Mouse (Mus musculus) forebrain, embryonic 15.5 days (tissue): ENCODE measurements around the gene Med16. TPM values are rescaled to one million over a fixed set of nuclear protein-coding genes. Genes with fewer than 3 reads are reported as not detected.

Source experiments
- ATAC-seq: fragments of 200-750 bp; cut with Nextera tagmentation; replicated peaks from 2 replicates; pipeline ENCODE4 v1.8.0; 2017; ENCODE audit warnings: mild to moderate bottlenecking, moderate TSS enrichment, moderate library complexity
- H3K27ac ChIP-seq: fragments of 300-500 bp; sonication (generic); replicated peaks from 2 replicates; pipeline ENCODE4 v1.5.1; 2015; ENCODE audit warnings: mild to moderate bottlenecking, inconsistent platforms
- H3K27me3 ChIP-seq: fragments of 300-500 bp; sonication (generic); 2 replicates; pipeline ENCODE4 v1.6.1; 2015; ENCODE audit warnings: inconsistent platforms
- H3K36me3 ChIP-seq: fragments of 300-500 bp; sonication (generic); 2 replicates; pipeline ENCODE4 v1.6.1; 2015; ENCODE audit warnings: mild to moderate bottlenecking, inconsistent platforms
- H3K4me1 ChIP-seq: fragments of 300-500 bp; sonication (generic); 2 replicates; pipeline ENCODE4 v1.6.1; 2015; ENCODE audit warnings: inconsistent platforms
- H3K4me2 ChIP-seq: fragments of 300-500 bp; sonication (generic); replicated peaks from 2 replicates; pipeline ENCODE4 v1.6.1; 2015; ENCODE audit warnings: mild to moderate bottlenecking, inconsistent platforms
- H3K4me3 ChIP-seq: fragments of 300-500 bp; sonication (generic); 2 replicates; pipeline ENCODE4 v1.5.1; 2015; ENCODE audit warnings: mild to moderate bottlenecking, inconsistent platforms
- H3K9ac ChIP-seq: fragments of 300-500 bp; sonication (generic); replicated peaks from 2 replicates; pipeline ENCODE4 v1.6.1; 2015; ENCODE audit warnings: mild to moderate bottlenecking, inconsistent platforms
- H3K9me3 ChIP-seq: fragments of 300-500 bp; sonication (generic); 2 replicates; pipeline ENCODE4 v1.6.1; 2016; ENCODE audit warnings: inconsistent platforms
- WGBS: fragments of 180-500 bp; shearing (Covaris S2); methylation state at CpG from one replicate; pipeline ENCODE4 v1.1.7; 2015; ENCODE audit warnings: mixed read lengths; 5-methylcytosine and 5-hydroxymethylcytosine counted together
- polyA plus RNA-seq: library from polyadenylated mRNA; unstranded; fragments of >200 nt; fragmentation: Nextera tagmentation; extraction: Ambion mirVana; gene quantifications from 2 replicates; pipeline ENCODE4 v1.2.1, GENCODE M21; 2015

Med16 gene
- polyA plus RNA-seq, 1 experiment from 2014 or later: 53.2 TPM

DNA sequence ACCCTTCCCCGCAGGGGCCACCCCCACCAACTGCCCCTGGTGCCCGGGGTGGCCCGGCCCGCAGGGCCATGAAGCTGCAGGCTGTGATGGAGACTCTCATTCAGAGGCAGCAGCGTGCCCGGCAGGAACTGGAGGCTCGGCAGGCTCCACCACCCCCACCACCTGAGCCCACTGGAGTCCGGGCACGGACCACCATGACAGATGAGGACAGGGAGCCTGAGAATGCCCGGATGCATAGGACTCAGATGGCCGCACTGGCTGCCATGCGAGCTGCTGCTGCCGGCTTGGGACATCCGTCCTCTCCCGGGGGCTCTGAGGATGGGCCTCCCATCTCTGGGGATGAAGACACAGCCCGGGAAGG, 22.1 kb upstream of the Med16 start:
- Histone ChIP-seq H3K4me3 (no peak overlapping the region), H3K4me1 (peaks cover 46% of the 10 kb centered on the region), H3K4me2 (no peak overlapping the region), H3K27me3 (no peaks in the 10 kb centered on the region), H3K9me3 (no peaks in the 10 kb centered on the region), H3K36me3 (peaks cover 5% of the 10 kb centered on the region; the same call in 1 of the 2 replicates), H3K27ac (no peak overlapping the region), H3K9ac (no peak overlapping the region)
- 88% methylated on average over 16 of the region's 16 CpGs for WGBS
- no peak for ATAC-seq

DNA sequence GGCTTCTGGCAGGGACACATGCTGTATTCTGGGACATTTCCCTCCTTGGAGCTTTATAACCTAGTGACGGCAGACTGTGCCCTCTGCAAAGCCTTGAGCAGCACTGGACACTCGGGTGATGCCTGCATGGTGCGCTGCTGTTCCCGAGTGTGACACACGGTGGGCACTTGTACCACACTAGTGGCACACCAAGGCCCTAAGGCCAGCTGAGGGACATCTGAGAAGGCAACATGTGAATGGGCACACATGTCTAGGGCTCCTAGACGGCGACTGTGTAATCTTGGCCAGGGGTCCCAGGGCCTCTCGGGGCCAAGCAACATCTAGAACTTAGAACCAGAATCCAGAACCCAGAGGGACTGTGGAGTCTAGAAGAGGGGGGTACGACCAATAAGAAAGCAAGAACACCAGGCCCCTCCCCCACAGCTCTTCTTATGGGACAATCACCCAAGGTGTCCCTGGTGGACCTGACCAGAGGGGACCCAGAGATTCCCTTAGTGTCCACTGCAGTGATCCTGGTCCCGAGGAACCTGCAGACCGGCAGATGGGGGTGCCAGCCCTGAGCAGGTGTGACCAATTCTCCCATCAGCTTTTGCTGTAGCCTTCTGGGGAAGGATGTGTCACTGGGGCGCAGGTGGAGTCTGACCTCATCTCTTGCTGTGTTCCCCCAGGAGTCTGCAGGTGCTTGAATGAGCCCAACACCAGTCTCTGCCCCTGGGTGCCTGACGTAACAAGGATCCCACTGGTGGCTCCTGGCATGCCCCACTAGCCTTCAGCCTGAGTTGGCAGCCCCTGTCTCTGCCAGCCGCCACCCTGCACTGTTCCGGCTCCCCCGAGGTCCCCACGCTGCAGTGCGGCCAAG, 21.5 kb upstream of the Med16 start:
- Histone ChIP-seq H3K27me3 (no peaks in the 10 kb centered on the region), H3K9ac (no peak overlapping the region), H3K9me3 (no peaks in the 10 kb centered on the region), H3K4me3 (no peak overlapping the region), H3K27ac (no peak overlapping the region), H3K36me3 (peaks cover 5% of the 10 kb centered on the region; the same call in 1 of the 2 replicates), H3K4me2 (no peak overlapping the region), H3K4me1 (peaks cover 51% of the 10 kb centered on the region)
- no peak for ATAC-seq
- 86% methylated on average over 18 of the region's 18 CpGs for WGBS

DNA sequence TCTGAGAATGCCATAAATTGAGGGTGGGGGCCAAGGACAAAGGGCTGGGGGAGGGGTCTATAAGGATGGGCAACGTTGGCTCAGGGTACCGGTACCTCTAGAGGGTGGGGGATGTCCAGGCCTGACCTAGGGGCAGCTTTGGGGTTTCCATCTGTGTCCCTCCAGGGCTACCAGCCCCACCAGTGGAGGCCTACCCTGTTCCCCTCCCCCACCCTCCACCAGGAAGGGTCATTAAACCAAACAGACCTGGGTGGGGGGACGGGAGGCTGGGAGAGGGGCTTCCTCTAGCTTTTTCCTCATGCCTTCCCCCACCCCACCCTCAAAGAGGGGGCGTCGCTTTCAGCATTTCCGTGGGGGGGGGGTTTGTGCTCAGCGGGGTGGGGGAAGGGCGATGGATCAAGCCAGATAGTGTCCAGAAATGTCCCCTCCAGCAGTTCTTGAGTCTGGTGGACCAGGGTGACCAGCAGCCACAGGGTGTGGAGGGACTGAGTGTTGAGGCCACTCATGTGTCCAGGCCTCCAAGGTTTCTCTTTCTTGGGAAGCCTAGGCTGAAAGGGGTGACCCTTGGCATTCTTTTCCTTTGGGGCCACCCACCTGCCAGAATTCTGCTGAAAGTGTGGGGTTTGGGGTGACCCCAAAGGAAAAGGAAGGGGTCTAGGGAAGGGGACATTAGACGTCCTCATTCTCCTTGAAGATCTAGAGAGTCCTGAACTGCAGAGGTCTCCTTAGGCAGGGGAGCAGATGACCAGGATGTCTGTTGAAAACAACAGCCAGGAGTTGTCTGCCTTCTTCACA, 20.4 kb upstream of the Med16 start:
- ATAC-seq: no peak
- peak overlapping the region; percentile 97 for H3K4me3 ChIP-seq
- H3K9me3 ChIP-seq: no peaks in the 10 kb centered on the region
- H3K4me1 ChIP-seq: peaks cover 44% of the 10 kb centered on the region
- H3K9ac ChIP-seq: peak overlapping the region; percentile 37
- WGBS: 35% methylated on average over 9 of the region's 9 CpGs
- peak overlapping the region; percentile 93 for H3K4me2 ChIP-seq
- H3K27me3 ChIP-seq: no peaks in the 10 kb centered on the region
- peak overlapping the region; percentile 62 for H3K27ac ChIP-seq
- H3K36me3 ChIP-seq: peaks cover 5% of the 10 kb centered on the region; the same call in 1 of the 2 replicates

DNA sequence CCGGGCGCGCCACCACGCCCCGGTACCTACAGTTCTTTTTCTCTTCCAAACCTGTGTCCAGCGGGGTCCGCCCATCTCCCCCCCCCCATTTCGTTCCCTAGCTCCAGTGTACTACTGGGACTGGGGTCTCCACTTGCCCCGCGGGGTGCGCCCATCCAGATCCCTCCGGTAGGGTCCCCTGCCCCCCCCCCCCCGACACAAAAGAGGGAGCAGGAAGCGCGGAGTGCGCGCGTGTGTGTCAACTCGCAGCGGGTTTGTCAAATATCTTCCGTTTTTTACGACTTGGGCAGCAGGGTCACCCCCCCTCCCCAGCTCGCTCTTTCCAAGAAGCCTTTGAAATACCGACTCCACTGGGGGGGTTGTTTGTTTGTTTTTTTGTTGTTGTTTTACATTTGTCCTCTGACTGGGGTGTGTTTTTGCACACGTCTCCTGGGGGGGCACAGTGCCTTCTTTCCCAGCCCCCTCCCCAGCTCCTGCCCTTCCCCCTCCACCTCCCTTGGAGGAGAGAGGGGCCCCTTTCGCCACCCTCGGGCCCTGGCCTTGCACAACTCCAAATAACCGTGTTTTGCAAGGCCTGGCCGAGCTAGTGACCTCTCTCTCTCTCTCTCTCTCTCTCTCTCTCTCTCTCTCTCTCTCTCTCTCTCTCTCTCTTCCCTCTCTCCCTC, 19.4 kb upstream of the Med16 start:
- 2% methylated on average over 28 of the region's 29 CpGs for WGBS
- peaks cover 5% of the 10 kb centered on the region; the same call in 1 of the 2 replicates for H3K36me3 ChIP-seq
- H3K4me1 ChIP-seq: peaks cover 39% of the 10 kb centered on the region
- H3K4me2 ChIP-seq: peak overlapping the region; percentile 93
- H3K27me3 ChIP-seq: peaks cover 6% of the 10 kb centered on the region
- ATAC-seq: no peak
- H3K27ac ChIP-seq: peak overlapping the region; percentile 90
- peak overlapping the region; percentile 85 for H3K9ac ChIP-seq
- H3K9me3 ChIP-seq: no peaks in the 10 kb centered on the region
- H3K4me3 ChIP-seq: peak overlapping the region; percentile 97

DNA sequence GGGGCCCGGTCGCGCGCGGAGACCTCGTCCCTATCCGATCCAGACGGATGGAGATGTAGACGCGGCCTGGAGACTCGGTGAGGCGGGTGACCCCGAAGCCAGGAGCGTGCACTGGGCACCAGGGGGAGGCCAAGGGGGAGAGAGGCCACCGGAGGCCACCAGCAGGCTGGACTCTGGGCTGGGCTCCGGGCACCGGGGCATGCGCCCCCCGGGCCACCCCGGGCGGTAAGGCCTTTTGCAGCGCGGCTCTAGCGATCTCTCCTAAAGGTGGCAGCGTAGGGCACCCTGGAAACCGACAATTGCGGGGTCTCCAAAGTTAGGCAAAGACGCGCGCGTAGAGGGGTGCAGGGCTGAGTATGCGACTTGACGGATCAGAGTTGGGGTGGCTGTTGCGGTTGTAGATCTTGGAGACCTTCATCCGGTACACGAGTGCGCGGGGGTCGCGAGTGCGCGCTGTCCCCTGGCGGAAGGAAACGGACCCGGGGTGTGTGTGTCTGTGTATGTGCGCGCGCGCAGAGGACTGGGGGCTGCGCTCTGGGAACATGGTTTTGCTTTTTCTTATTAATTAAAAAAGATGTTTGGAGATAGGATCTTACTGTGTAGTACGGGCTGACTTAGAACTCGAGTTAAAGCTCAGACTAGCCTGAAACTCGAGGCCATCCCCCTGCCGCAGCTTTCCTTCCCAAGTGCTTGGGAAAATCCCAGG, 18.8 kb upstream of the Med16 start:
- Histone ChIP-seq H3K4me1 (peaks cover 36% of the 10 kb centered on the region), H3K27ac (peak overlapping the region; percentile 90), H3K4me3 (peak overlapping the region; percentile 97), H3K9ac (peak overlapping the region; percentile 85), H3K9me3 (no peaks in the 10 kb centered on the region), H3K36me3 (peaks cover 5% of the 10 kb centered on the region; the same call in 1 of the 2 replicates), H3K27me3 (peaks cover 13% of the 10 kb centered on the region), H3K4me2 (peak overlapping the region; percentile 93)
- peak; percentile 14 for ATAC-seq
- WGBS: 1% methylated on average over 47 of the region's 54 CpGs

DNA sequence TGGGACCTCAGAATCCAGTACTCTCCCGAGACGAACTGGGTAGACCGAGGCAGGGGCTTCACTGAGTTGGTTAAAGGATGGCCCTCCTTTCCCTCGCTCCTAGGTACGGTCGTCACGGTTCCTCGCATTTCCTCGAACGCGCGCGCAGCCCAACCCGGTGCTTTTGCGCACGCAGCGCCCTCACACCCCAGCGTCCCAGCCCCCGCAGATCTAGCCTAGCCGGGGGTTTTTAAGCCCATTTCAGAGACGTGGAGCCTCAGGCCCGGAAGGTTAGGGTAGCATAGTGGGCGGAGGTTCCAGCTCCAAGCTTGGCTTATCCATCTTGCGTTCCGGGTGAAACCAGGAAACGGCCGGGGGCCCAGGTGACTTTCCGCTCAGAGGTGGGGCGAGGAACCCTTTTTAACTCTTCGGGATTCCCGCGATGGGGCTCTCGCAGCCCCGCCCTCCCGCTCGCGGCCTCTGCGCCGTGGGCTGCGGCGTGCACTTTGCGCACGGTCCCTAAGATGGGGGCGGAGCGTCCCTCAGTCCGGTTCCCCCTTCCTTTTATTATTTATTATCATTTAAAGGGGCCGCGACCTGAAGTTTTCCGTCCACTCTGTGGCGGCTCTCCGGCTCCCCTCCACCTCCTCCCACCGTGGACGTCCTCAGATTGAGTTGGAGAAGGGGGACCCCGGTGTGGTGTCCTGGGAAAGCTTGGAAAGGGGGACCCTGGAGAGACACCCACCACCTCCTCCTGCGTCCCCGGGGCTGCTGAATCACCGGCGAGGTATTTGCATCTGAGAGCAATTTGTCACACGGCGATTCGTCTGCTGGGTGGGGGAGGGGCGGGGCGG, 18.0 kb upstream of the Med16 start, which contains the start of gene Arid3a:
Gene Arid3a, plus strand, starts transcription at position 553 of the 833 bp plus-strand sequence.
- H3K36me3 ChIP-seq: no peaks in the 10 kb centered on the region
- H3K4me1 ChIP-seq: peaks cover 35% of the 10 kb centered on the region
- under 1% methylated on average over 62 of the region's 63 CpGs for WGBS
- no peaks in the 10 kb centered on the region for H3K9me3 ChIP-seq
- ATAC-seq: peak; percentile 80
- H3K4me3 ChIP-seq: peak within 1 kb of the TSS; percentile 97
- H3K27me3 ChIP-seq: peaks cover 21% of the 10 kb centered on the region
- peak within 1 kb of the TSS; percentile 85 for H3K9ac ChIP-seq
- H3K4me2 ChIP-seq: peak within 1 kb of the TSS; percentile 93
- peak within 1 kb of the TSS; percentile 90 for H3K27ac ChIP-seq

DNA sequence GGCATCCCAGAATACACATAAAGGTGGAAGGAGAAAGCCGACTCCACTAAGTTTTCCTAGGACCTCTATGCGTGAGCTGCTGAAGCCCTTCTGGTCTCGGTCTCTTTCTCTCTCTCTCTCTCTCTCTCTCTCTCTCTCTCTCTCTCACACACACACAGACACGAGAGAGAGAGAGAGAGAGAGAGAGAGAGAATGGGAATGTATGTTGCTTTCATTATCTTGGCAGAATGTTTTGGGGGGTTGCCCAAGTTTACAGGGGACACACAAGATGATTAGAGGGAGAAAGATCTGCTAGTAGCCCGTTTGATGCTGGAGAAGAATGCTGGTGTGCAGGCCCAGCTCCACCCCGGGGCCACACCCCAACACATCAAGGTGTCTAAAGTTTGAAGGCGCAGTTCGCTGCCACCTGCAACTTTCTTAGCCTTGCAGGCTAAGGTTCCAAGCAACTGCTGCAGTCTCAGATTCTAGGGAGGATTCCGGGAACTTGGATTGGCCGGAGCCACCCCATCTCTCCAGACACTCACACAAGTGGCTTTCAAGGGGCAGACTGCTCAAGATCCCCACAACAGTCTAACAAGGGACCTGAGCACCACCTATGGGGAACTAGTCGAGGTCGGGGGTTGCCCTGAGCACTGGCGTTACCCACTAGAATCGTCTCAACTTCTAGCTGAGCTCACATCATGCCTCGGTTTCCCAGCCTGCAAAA, 17.2 kb upstream of the Med16 start:
- H3K9ac ChIP-seq: peak overlapping the region; percentile 85
- ATAC-seq: no peak; the same call in 1 of the 2 replicates
- H3K27me3 ChIP-seq: peaks cover 29% of the 10 kb centered on the region
- 9% methylated on average over 15 of the region's 15 CpGs for WGBS
- H3K27ac ChIP-seq: peak overlapping the region; percentile 90
- no peaks in the 10 kb centered on the region for H3K36me3 ChIP-seq
- H3K4me1 ChIP-seq: peaks cover 42% of the 10 kb centered on the region
- H3K9me3 ChIP-seq: no peaks in the 10 kb centered on the region
- H3K4me3 ChIP-seq: peak overlapping the region; percentile 97
- peak overlapping the region; percentile 93 for H3K4me2 ChIP-seq

DNA sequence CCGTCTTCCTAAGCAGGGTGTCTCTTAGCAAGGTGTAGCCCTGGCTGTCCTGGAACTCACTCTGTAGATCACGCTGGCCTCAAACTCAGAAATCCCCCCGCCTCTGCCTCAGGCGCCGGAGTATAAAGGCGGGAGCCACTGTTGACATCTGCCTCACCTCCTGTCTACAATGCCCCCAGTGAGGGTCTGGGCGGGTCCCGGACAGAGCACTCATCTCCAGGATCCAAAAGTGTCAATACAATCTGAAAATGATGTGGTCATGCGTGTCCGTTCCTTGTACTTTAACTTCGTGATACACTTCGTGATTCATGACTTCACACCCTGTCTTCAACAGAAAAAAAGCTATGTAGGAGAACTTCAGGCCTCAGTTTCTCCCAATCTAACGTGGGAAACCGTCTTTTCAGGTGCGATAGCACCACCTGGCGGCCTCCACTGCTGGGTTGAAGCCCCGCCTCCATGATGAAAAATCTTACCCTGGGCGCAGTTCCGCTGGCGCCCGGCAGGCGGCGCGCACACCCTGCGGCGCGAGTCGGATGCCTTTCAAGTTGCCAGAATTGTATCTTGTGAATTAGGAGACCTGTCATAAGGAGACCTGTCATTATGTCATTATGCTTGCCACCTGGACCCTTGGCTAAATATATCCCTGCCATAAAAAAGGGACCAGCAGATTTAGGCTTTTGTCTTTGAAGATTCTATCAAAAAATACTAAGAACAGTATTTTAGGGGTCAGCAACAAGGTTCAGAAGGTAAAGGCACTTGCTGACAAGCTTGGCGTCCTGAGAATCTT, 16.5 kb upstream of the Med16 start:
- Histone ChIP-seq H3K27me3 (peaks cover 36% of the 10 kb centered on the region), H3K9ac (0 out of 2 replicates have a peak overlapping the region, but pooled peaks have one; percentile 2), H3K27ac (peak overlapping the region; percentile 90), H3K4me3 (peak overlapping the region; percentile 97), H3K9me3 (no peaks in the 10 kb centered on the region), H3K4me1 (peaks cover 48% of the 10 kb centered on the region), H3K4me2 (peak overlapping the region; percentile 93), H3K36me3 (no peaks in the 10 kb centered on the region)
- 12% methylated on average over 29 of the region's 29 CpGs for WGBS
- ATAC-seq: no peak

DNA sequence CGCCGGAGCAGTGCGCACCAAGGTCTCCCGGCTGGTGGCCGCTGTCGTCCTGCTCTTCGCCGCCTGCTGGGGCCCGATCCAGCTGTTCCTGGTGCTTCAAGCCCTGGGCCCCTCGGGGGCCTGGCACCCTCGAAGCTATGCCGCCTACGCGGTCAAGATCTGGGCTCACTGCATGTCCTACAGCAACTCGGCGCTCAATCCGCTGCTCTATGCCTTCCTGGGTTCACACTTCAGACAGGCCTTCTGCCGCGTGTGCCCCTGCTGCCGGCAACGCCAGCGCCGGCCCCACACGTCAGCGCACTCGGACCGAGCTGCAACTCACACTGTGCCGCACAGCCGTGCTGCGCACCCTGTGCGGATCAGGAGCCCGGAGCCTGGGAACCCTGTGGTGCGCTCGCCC, 12.8 kb upstream of the Med16 start:
- peak overlapping the region; percentile 22 for H3K4me3 ChIP-seq
- ATAC-seq: no peak
- no peaks in the 10 kb centered on the region for H3K36me3 ChIP-seq
- peak overlapping the region; percentile 35 for H3K4me2 ChIP-seq
- H3K9ac ChIP-seq: peak overlapping the region; percentile 36; the same call in 1 of the 2 replicates
- H3K9me3 ChIP-seq: no peaks in the 10 kb centered on the region
- H3K27ac ChIP-seq: no peak overlapping the region
- WGBS: under 1% methylated on average over 34 of the region's 34 CpGs
- peaks cover 66% of the 10 kb centered on the region for H3K27me3 ChIP-seq
- H3K4me1 ChIP-seq: peaks cover 34% of the 10 kb centered on the region
